Mouse (Mus musculus) CH12.LX (cell line): Measurements from ENCODE around the gene Kxd1. TPM values are rescaled to one million over a fixed set of nuclear protein-coding genes. Genes with fewer than 3 reads are reported as not detected.

Source experiments
- DNase-seq: peaks from one replicate; pipeline ENCODE4 v3.0.0-alpha.2; 2013; ENCODE audit errors: extremely low read depth
- H3K27ac ChIP-seq: 2 replicates; pipeline ENCODE4 v1.5.1; 2012; ENCODE audit warnings: low read depth, mild to moderate bottlenecking, control low read depth, moderate library complexity; ENCODE audit not compliant: insufficient read depth
- H3K27me3 ChIP-seq: replicated peaks from 2 replicates; pipeline ENCODE3; 2012; ENCODE audit warnings: inconsistent platforms
- H3K36me3 ChIP-seq, 2 experiments: replicated peaks in 1 of 2; 2 replicates each; pipeline versions ENCODE3 to v1.6.1; 2012; ENCODE audit warnings: inconsistent platforms in 1 of 2, low read length in 1 of 2, mild to moderate bottlenecking in 1 of 2, mixed read lengths in 1 of 2, moderate library complexity in 1 of 2; ENCODE audit not compliant: control insufficient read depth in 1 of 2, insufficient read depth in 1 of 2
- H3K4me1 ChIP-seq, 2 experiments: 2 replicates each; pipeline ENCODE4 v1.6.1; 2012; ENCODE audit warnings: inconsistent platforms in 1 of 2, moderate library complexity in 1 of 2; ENCODE audit not compliant: insufficient read depth in 2 of 2, control insufficient read depth in 1 of 2
- H3K4me2 ChIP-seq: 2 replicates; pipeline ENCODE4 v1.6.1; 2012; ENCODE audit warnings: low read depth, mild to moderate bottlenecking, control low read depth; ENCODE audit not compliant: poor library complexity, insufficient read depth, severe bottlenecking
- H3K4me3 ChIP-seq, 3 experiments: fragments of 150-350 bp in 1 of 3; sonication (generic) in 1 of 3; replicated peaks in 1 of 3; 2 replicates each; pipeline versions ENCODE3 to v1.5.1; 2011 to 2012; ENCODE audit warnings: low read depth in 2 of 3, low read length in 2 of 3, mild to moderate bottlenecking in 2 of 3, moderate library complexity in 2 of 3, control low read depth in 1 of 3, improper control_type of control experiment in 1 of 3, inconsistent platforms in 1 of 3, mixed read lengths in 1 of 3; ENCODE audit not compliant: poor library complexity in 1 of 3
- H3K79me2 ChIP-seq: replicated peaks from 2 replicates; pipeline ENCODE4 v1.6.1; 2012; ENCODE audit warnings: mild to moderate bottlenecking, moderate library complexity; ENCODE audit not compliant: control insufficient read depth, poor library complexity, insufficient read depth, severe bottlenecking; ENCODE audit errors: extremely low read depth
- H3K9ac ChIP-seq: 2 replicates; pipeline ENCODE4 v1.6.1; 2012; ENCODE audit warnings: low read depth, mild to moderate bottlenecking, control low read depth, moderate library complexity; ENCODE audit not compliant: insufficient read depth
- H3K9me3 ChIP-seq: replicated peaks from 2 replicates; pipeline ENCODE3; 2012; ENCODE audit warnings: low read length, inconsistent platforms, mixed read lengths
- BHLHE40 ChIP-seq: IDR thresholded peaks from 2 replicates; pipeline ENCODE4 v1.6.1; 2011; ENCODE audit warnings: mild to moderate bottlenecking, low read depth, low read length, improper control_type of control experiment
- CHD2 ChIP-seq: IDR thresholded peaks from 2 replicates; pipeline ENCODE4 v1.6.1; 2011; ENCODE audit warnings: low read length, improper control_type of control experiment
- CTCF ChIP-seq, 2 experiments: IDR thresholded peaks in 1 of 2; conservative IDR thresholded peaks in 1 of 2; 2 replicates each; pipeline ENCODE4 v1.5.1; 2011 to 2012; ENCODE audit warnings: low read depth in 2 of 2, low read length in 2 of 2, improper control_type of control experiment in 1 of 2, inconsistent platforms in 1 of 2, mild to moderate bottlenecking in 1 of 2, moderate library complexity in 1 of 2
- E2F4 ChIP-seq: IDR thresholded peaks from 2 replicates; pipeline ENCODE4 v1.6.1; 2011; ENCODE audit warnings: low read depth, low read length, improper control_type of control experiment; ENCODE audit not compliant: insufficient replicate concordance
- EP300 ChIP-seq: IDR thresholded peaks from 2 replicates; pipeline ENCODE4 v1.6.1; 2011; ENCODE audit warnings: low read length, improper control_type of control experiment
- ETS1 ChIP-seq: conservative IDR thresholded peaks from 2 replicates; pipeline ENCODE4 v1.6.1; 2012; ENCODE audit warnings: low read depth, mild to moderate bottlenecking, inconsistent platforms, low read length, improper control_type of control experiment, moderate library complexity
- HCFC1 ChIP-seq: IDR thresholded peaks from 2 replicates; pipeline ENCODE4 v1.6.1; 2012; ENCODE audit warnings: low read depth, mild to moderate bottlenecking, inconsistent platforms, low read length, improper control_type of control experiment
- IRF4 ChIP-seq: IDR thresholded peaks from 2 replicates; pipeline ENCODE4 v1.6.1; 2014; ENCODE audit warnings: low read depth, mild to moderate bottlenecking, inconsistent platforms, low read length, improper control_type of control experiment
- JUN ChIP-seq: IDR thresholded peaks from 2 replicates; pipeline ENCODE4 v1.6.1; 2011; ENCODE audit warnings: low read depth, mild to moderate bottlenecking, low read length, improper control_type of control experiment, moderate library complexity; ENCODE audit not compliant: insufficient read depth
- KAT2A ChIP-seq: IDR thresholded peaks from 2 replicates; pipeline ENCODE4 v1.6.1; 2012; ENCODE audit warnings: low read length, improper control_type of control experiment, inconsistent platforms; ENCODE audit not compliant: insufficient replicate concordance
- MAFK ChIP-seq: IDR thresholded peaks from 2 replicates; pipeline ENCODE4 v1.6.1; 2011; ENCODE audit warnings: low read length, improper control_type of control experiment; ENCODE audit not compliant: insufficient replicate concordance
- MAX ChIP-seq: IDR thresholded peaks from 2 replicates; pipeline ENCODE4 v1.6.1; 2011; ENCODE audit warnings: low read length, improper control_type of control experiment
- MAZ ChIP-seq: IDR thresholded peaks from 2 replicates; pipeline ENCODE4 v1.6.1; 2012; ENCODE audit warnings: low read depth, mild to moderate bottlenecking, inconsistent platforms, low read length, improper control_type of control experiment, moderate library complexity
- MEF2A ChIP-seq: IDR thresholded peaks from 2 replicates; pipeline ENCODE4 v1.6.1; 2014; ENCODE audit warnings: low read depth, mild to moderate bottlenecking, inconsistent platforms, low read length, improper control_type of control experiment, borderline replicate concordance
- MXI1 ChIP-seq: IDR thresholded peaks from 2 replicates; pipeline ENCODE4 v1.6.1; 2011; ENCODE audit warnings: mild to moderate bottlenecking, low read depth, low read length, improper control_type of control experiment
- NELFE ChIP-seq: IDR thresholded peaks from 2 replicates; pipeline ENCODE4 v1.6.1; 2011; ENCODE audit warnings: low read depth, low read length, improper control_type of control experiment
- PAX5 ChIP-seq: IDR thresholded peaks from 2 replicates; pipeline ENCODE4 v1.6.1; 2012; ENCODE audit warnings: low read length, inconsistent platforms, mixed read lengths
- POLR2A ChIP-seq: IDR thresholded peaks from 2 replicates; pipeline ENCODE4 v1.6.1; 2011; ENCODE audit warnings: low read depth, mild to moderate bottlenecking, improper control_type of control experiment, low read length
- POLR2AphosphoS2 ChIP-seq: IDR thresholded peaks from 2 replicates; pipeline ENCODE4 v1.6.1; 2011; ENCODE audit warnings: low read depth, low read length, improper control_type of control experiment
- RCOR1 ChIP-seq: conservative IDR thresholded peaks from 2 replicates; pipeline ENCODE4 v1.6.1; 2012; ENCODE audit warnings: low read depth, mild to moderate bottlenecking, inconsistent platforms, low read length, improper control_type of control experiment
- SIN3A ChIP-seq: IDR thresholded peaks from 2 replicates; pipeline ENCODE4 v1.6.1; 2012; ENCODE audit warnings: low read length, improper control_type of control experiment, inconsistent platforms
- SMC3 ChIP-seq: IDR thresholded peaks from 2 replicates; pipeline ENCODE4 v1.6.1; 2011; ENCODE audit warnings: low read depth, low read length, improper control_type of control experiment
- TBP ChIP-seq: conservative IDR thresholded peaks from 2 replicates; pipeline ENCODE4 v1.6.1; 2011; ENCODE audit warnings: low read depth, low read length, improper control_type of control experiment
- UBTF ChIP-seq: IDR thresholded peaks from 2 replicates; pipeline ENCODE4 v1.6.1; 2012; ENCODE audit warnings: low read depth, mild to moderate bottlenecking, inconsistent platforms, low read length, improper control_type of control experiment, moderate library complexity
- USF1 ChIP-seq: IDR thresholded peaks from 2 replicates; pipeline ENCODE4 v1.6.1; 2014; ENCODE audit warnings: low read depth, mild to moderate bottlenecking, inconsistent platforms, low read length, improper control_type of control experiment
- ZC3H11A ChIP-seq: IDR thresholded peaks from 2 replicates; pipeline ENCODE4 v1.6.1; 2012; ENCODE audit warnings: low read depth, mild to moderate bottlenecking, inconsistent platforms, low read length, improper control_type of control experiment
- ZMIZ1 ChIP-seq: IDR thresholded peaks from 2 replicates; pipeline ENCODE4 v1.6.1; 2012; ENCODE audit warnings: low read depth, mild to moderate bottlenecking, inconsistent platforms, low read length, improper control_type of control experiment
- ZNF384 ChIP-seq: IDR thresholded peaks from 2 replicates; pipeline ENCODE4 v1.6.1; 2012; ENCODE audit warnings: low read depth, low read length, improper control_type of control experiment, inconsistent platforms
- dilution Hi-C: fragments of 300-500 bp; cut with MboI; formaldehyde crosslinking; loops from 2 replicates; pipeline ENCODE4 v1.14.3; 2020; ENCODE audit warnings: low sequenced_read_pairs; ENCODE audit not compliant: extremely low pct_unique_long_range_greater_than_20kb, extremely low pct_ligation_motif_present
- in situ Hi-C: fragments of 300-500 bp; cut with MboI; formaldehyde crosslinking; loops from 3 replicates; pipeline ENCODE4 v1.14.3; 2019; ENCODE audit warnings: low sequenced_read_pairs, low pct_ligation_motif_present, low pct_unique_long_range_greater_than_20kb, mixed read lengths
- polyA plus RNA-seq: library from polyadenylated mRNA; unstranded; fragments of >175 nt; gene quantifications from 2 replicates; pipeline ENCODE4 v1.2.1, GENCODE M21; 2012; ENCODE audit warnings: low read depth; ENCODE audit not compliant: insufficient read length
- total RNA-seq, 2 experiments: library from RNA; depleted of rRNA; stranded (reverse); fragments of 300-350 nt in 1 of 2; fragments of >200 nt in 1 of 2; gene quantifications; 2 replicates each; pipeline ENCODE4 v1.2.3; 2012 to 2014

The Kxd1 gene
- total and polyA plus RNA-seq, 3 experiments = 56.6 to 68.0 (median 63.4) TPM

GRCm38 (mm10) chr8:70538024-70538579 lies 10.3 kb upstream of the Kxd1 start (continued):
- TF ChIP-seq CHD2 (0 out of 2 replicates have a peak, but pooled peaks have one; percentile 27), MAX (0 out of 2 replicates have a peak, but pooled peaks have one; percentile 40), CTCF (conservative IDR thresholded peaks at IDR 0.05 in 1 of 2, IDR thresholded peaks at IDR 0.05 in 1 of 2; ENCODE audit: low read depth in 2 of 2, low read length in 2 of 2) (no peak), ZC3H11A (no peak), POLR2AphosphoS2 (peak; percentile 89), MAZ (0 out of 2 replicates have a peak, but pooled peaks have one; percentile 43), ZNF384 (no peak), E2F4 (no peak), RCOR1 (no peak), POLR2A (peak; percentile 51; the same call in 1 of the 2 replicates), HCFC1 (0 out of 2 replicates have a peak, but pooled peaks have one; percentile 17), KAT2A (no peak), EP300 (0 out of 2 replicates have a peak, but pooled peaks have one; percentile 22), MAFK (no peak; the same call in 1 of the 2 replicates), IRF4 (no peak), MEF2A (peak; percentile 15; the same call in 1 of the 2 replicates), PAX5 (no peak)

DNA sequence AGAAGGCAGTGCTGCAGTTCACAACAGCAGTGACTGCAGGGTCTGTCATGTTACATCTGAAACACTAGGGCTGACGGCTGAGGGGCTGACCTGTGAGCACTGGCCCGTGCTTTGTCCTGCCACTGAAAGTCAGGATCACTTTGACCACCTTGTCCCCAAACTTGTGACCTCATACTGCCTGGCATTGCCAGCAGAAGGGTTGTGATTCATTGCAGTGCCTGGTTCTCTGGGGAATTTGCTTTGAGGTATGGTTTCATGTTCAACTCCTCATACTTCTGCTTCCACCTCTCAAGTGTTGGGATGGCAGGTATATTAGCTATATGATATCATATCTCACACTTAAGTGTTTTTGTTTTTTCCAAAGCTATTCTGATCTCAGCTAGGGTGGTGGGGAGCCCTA lies 7.9 kb upstream of the Kxd1 start:
- no peak for DNase-seq
- in situ Hi-C loops (no loop called here), dilution Hi-C loops (no loop called here)
- Histone ChIP-seq H3K27me3 (no peaks in the 10 kb centered on the region), H3K9ac (no peak overlapping the region), H3K4me1 (peaks cover 4 to 23% of the 10 kb centered on the region in 2 experiments), H3K79me2 (peaks cover 9% of the 10 kb centered on the region), H3K4me3 (no peak overlapping the region), H3K9me3 (no peaks in the 10 kb centered on the region), H3K36me3 (peaks cover 58 to 64% of the 10 kb centered on the region in 2 experiments), H3K27ac (no peak overlapping the region), H3K4me2 (no peak overlapping the region)
- TF ChIP-seq CHD2 = no peak
- no peak for TF ChIP-seq SMC3
- no peak for TF ChIP-seq POLR2AphosphoS2
- TF ChIP-seq ETS1 = no peak
- no peak for TF ChIP-seq ZNF384
- TF ChIP-seq USF1 = no peak
- no peak for TF ChIP-seq NELFE
- no peak for TF ChIP-seq E2F4
- no peak for TF ChIP-seq TBP
- no peak for TF ChIP-seq UBTF
- TF ChIP-seq ZMIZ1 = no peak
- no peak for TF ChIP-seq IRF4
- TF ChIP-seq BHLHE40 = no peak
- no peak for TF ChIP-seq RCOR1
- no peak for TF ChIP-seq SIN3A
- TF ChIP-seq KAT2A = no peak
- TF ChIP-seq JUN = no peak
- no peak for TF ChIP-seq HCFC1
- no peak for TF ChIP-seq MAZ
- no peak for TF ChIP-seq MXI1
